Mouse (Mus musculus): ENCODE measurements at regions not wholly inside any gene's neighbourhood (a gene's known extent, or its start where the extent isn't known, plus 50 kb on each side); places are given as distances from the start of the nearest gene placed in this dataset.
A peak's percentile ranks its signal among the peaks of the same experiment; 100 is the strongest.

- H3K27me3 ChIP-seq = no peaks in the 10 kb centered on the region
- ATAC-seq (ENCODE audit: low FRiP score, low read depth) = no peak
- no peaks in the 10 kb centered on the region for H3K36me3 ChIP-seq
- no peak overlapping the region for H3K9ac ChIP-seq
- H3K4me3 ChIP-seq = no peak overlapping the region
- 71% methylated on average over 3 of the region's 3 CpGs for WGBS
- no peak overlapping the region for H3K27ac ChIP-seq
- no peaks in the 10 kb centered on the region for H3K9me3 ChIP-seq
- no peaks in the 10 kb centered on the region for H3K4me1 ChIP-seq
- H3K4me2 ChIP-seq (replicated peaks) = no peak overlapping the region
Measured at GRCm38 (mm10) chr1:43633246-43633645, 97.2 kb upstream of the 1500015O10Rik start.

GRCm38 (mm10) chr1:43635718-43636117 lies 94.7 kb upstream of the 1500015O10Rik start:
- H3K4me3 ChIP-seq = no peak overlapping the region
- H3K9ac ChIP-seq = no peak overlapping the region
- ATAC-seq (ENCODE audit: low FRiP score, low read depth) = no peak
- no peaks in the 10 kb centered on the region for H3K9me3 ChIP-seq
- H3K27me3 ChIP-seq = no peaks in the 10 kb centered on the region
- no peak overlapping the region for H3K27ac ChIP-seq
- 79% methylated on average over 3 of the region's 3 CpGs for WGBS
- no peaks in the 10 kb centered on the region for H3K4me1 ChIP-seq
- no peaks in the 10 kb centered on the region for H3K36me3 ChIP-seq
- no peak overlapping the region for H3K4me2 ChIP-seq (replicated peaks)

- Histone ChIP-seq H3K36me3 (no peaks in the 10 kb centered on the region), H3K4me3 (no peak overlapping the region), H3K27me3 (no peaks in the 10 kb centered on the region), H3K4me1 (no peaks in the 10 kb centered on the region), H3K9ac (no peak overlapping the region), H3K9me3 (no peaks in the 10 kb centered on the region), H3K4me2 (replicated peaks) (no peak overlapping the region), H3K27ac (no peak overlapping the region)
- WGBS = 64% methylated on average over 2 of the region's 2 CpGs
- ATAC-seq (ENCODE audit: low FRiP score, low read depth) = no peak
Measured at GRCm38 (mm10) chr1:43637956-43638355, 92.4 kb upstream of the 1500015O10Rik start.

- Histone ChIP-seq H3K4me3 (no peak overlapping the region), H3K9ac (no peak overlapping the region), H3K9me3 (no peaks in the 10 kb centered on the region), H3K27me3 (no peaks in the 10 kb centered on the region), H3K36me3 (no peaks in the 10 kb centered on the region), H3K4me2 (replicated peaks) (no peak overlapping the region), H3K27ac (peak overlapping the region; percentile 55; the same call in 1 of the 2 replicates), H3K4me1 (peaks cover 6% of the 10 kb centered on the region; the same call in 1 of the 2 replicates)
- 29% methylated on average over 2 of the region's 2 CpGs for WGBS
- peak; percentile 66 for ATAC-seq (ENCODE audit: low FRiP score, low read depth)
Measured at GRCm38 (mm10) chr1:43672031-43672430, 58.4 kb upstream of the 1500015O10Rik start.

All from limb, embryonic 13.5 days (tissue).